Mouse (Mus musculus) retina, postnatal 7 days (tissue): Measurements from ENCODE around the gene Macf1.

ENCODE experiments used
- DNase-seq: peaks from one replicate; pipeline ENCODE4 v3.0.0-alpha.2; 2012; ENCODE audit warnings: low read depth, low spot score

Macf1 gene

DNA sequence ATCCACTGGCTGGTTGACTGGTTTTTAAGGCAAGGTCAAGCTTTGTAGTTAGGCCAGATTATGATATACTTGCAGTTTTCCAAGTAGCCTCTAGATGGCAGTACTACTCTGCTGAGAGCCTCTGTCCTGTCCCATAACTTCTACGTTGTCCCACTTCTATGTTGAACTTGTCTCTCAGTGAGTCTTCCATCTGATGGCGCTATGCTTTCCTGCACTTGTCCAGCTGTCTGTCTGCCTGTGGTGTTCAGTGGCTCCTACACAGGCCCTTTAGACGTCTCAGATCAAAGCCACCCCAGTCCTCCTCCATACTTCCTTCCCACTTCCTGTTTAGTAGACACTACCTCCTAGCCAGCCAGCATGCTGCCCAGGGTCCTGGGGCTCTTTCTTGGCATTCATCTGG lies 378.4 kb downstream of the Macf1 start:
- DNase-seq: no peak
